8 mouse cellular contexts compared by ENCODE assay signal in genomic region chr5:130267316-130267715, GRCm38 (mm10). TPM values are rescaled to one million over a fixed set of nuclear protein-coding genes. Genes with fewer than 3 reads are reported as not detected.
DNase-seq lines count a peak whose midpoint lies in the region; ATAC-seq and TF ChIP-seq lines count a peak whose summit lies in the region.

No protein-coding gene starts in this region.

- 86% methylated on average over 1 of the region's 1 CpGs for WGBS in embryonic facial prominence, embryonic 11.5 days
- WGBS in midbrain, embryonic 13.5 days: 87% methylated on average over 1 of the region's 1 CpGs

- no peaks in the 10 kb centered on the region for H3K9me3 ChIP-seq in embryonic facial prominence, embryonic 11.5 days (replicated peaks; ENCODE audit: control insufficient read depth, low read length)
- no peaks in the 10 kb centered on the region for H3K9me3 ChIP-seq in midbrain, embryonic 13.5 days

- peaks cover 1% of the 10 kb centered on the region for H3K36me3 ChIP-seq in testis, adult 2 months (ENCODE audit: control insufficient read depth, insufficient read depth, low read length)
- peaks cover 11% of the 10 kb centered on the region for H3K36me3 ChIP-seq in embryonic facial prominence, embryonic 11.5 days (replicated peaks; ENCODE audit: control insufficient read depth, insufficient read depth, low read depth, low read length)
- peaks cover 81% of the 10 kb centered on the region for H3K36me3 ChIP-seq in midbrain, embryonic 13.5 days

- no peak overlapping the region for H3K9ac ChIP-seq in embryonic facial prominence, embryonic 11.5 days (replicated peaks; ENCODE audit: low read length)
- no peak overlapping the region for H3K9ac ChIP-seq in midbrain, embryonic 13.5 days (replicated peaks)

- H3K4me3 ChIP-seq in gastrocnemius, adult 2 months: no peak overlapping the region
- no peak overlapping the region for H3K4me3 ChIP-seq in testis, adult 2 months (ENCODE audit: control insufficient read depth, low read depth, low read length)
- no peak overlapping the region for H3K4me3 ChIP-seq in embryonic facial prominence, embryonic 11.5 days (ENCODE audit: low read depth, low read length)
- no peak overlapping the region for H3K4me3 ChIP-seq in midbrain, embryonic 13.5 days (replicated peaks)

- no peak overlapping the region for H3K27ac ChIP-seq in gastrocnemius, adult 2 months
- no peak overlapping the region for H3K27ac ChIP-seq in testis, adult 2 months (ENCODE audit: control insufficient read depth, insufficient read depth, low read depth, low read length)
- H3K27ac ChIP-seq in embryonic facial prominence, embryonic 11.5 days (replicated peaks; ENCODE audit: low read depth, low read length): no peak overlapping the region
- no peak overlapping the region for H3K27ac ChIP-seq in midbrain, embryonic 13.5 days

- no peak for TF ChIP-seq POLR2A in testis, adult 2 months (IDR thresholded peaks at IDR 0.05; ENCODE audit: control insufficient read depth, low read depth, low read length)

- intact Hi-C loops in gastrocnemius, adult 2 months (cut with DNase I): no loop called here

- ATAC-seq in embryonic facial prominence, embryonic 11.5 days (replicated peaks; ENCODE audit: insufficient number of reproducible peaks, low FRiP score, low TSS enrichment, low read depth): no peak
- ATAC-seq in midbrain, embryonic 13.5 days: no peak

- H3K4me2 ChIP-seq in embryonic facial prominence, embryonic 11.5 days (ENCODE audit: low read depth, low read length): no peak overlapping the region
- H3K4me2 ChIP-seq in midbrain, embryonic 13.5 days (replicated peaks): no peak overlapping the region

- peak; percentile 52 for DNase-seq in gastrocnemius, adult 2 months
- DNase-seq in gastrocnemius, adult 18-20 months (ENCODE audit: low spot score): no peak
- no peak for DNase-seq in testis, postnatal 10 days (ENCODE audit: low spot score)
- peak; percentile 41 for DNase-seq in embryonic facial prominence, embryonic 11.5 days (ENCODE audit: low spot score)
- peak; percentile 30 for DNase-seq in retina, postnatal 1 day
- no peak for DNase-seq in frontal cortex, postnatal 36 days (ENCODE audit: low spot score in 2 of 2)

- TF ChIP-seq CTCF in gastrocnemius, adult 2 months (IDR thresholded peaks at IDR 0.05): peak; percentile 72
- peak; percentile 34; the same call in 1 of the 2 replicates for TF ChIP-seq CTCF in testis, adult 2 months (IDR thresholded peaks at IDR 0.05; ENCODE audit: control insufficient read depth, insufficient read depth, insufficient replicate concordance, low read depth, low read length)

- no peaks in the 10 kb centered on the region for H3K27me3 ChIP-seq in testis, adult 2 months (ENCODE audit: control insufficient read depth, insufficient read depth, low read length)
- no peaks in the 10 kb centered on the region for H3K27me3 ChIP-seq in embryonic facial prominence, embryonic 11.5 days (ENCODE audit: control insufficient read depth, insufficient read depth, low read length)
- H3K27me3 ChIP-seq in midbrain, embryonic 13.5 days: no peaks in the 10 kb centered on the region

- H3K4me1 ChIP-seq in testis, adult 2 months (ENCODE audit: control insufficient read depth, insufficient read depth, low read length): no peaks in the 10 kb centered on the region
- H3K4me1 ChIP-seq in embryonic facial prominence, embryonic 11.5 days (ENCODE audit: control insufficient read depth, insufficient read depth, low read length): no peaks in the 10 kb centered on the region
- no peaks in the 10 kb centered on the region for H3K4me1 ChIP-seq in midbrain, embryonic 13.5 days (replicated peaks)

RNA-seq across cellular contexts. Expression of gene Tyw1, which starts 11.9 kb away (rescaled TPM):
- 1 to 10 TPM; 9.5 TPM for total RNA-seq in gastrocnemius, adult 2 months (2021)
- total RNA-seq in gastrocnemius, adult 18-20 months (2021): 10 to 100 TPM in 1 of 2 experiments, 1 to 10 TPM in 1; 10.0 to 11.1 TPM
- polyA plus RNA-seq in testis, adult 2 months (2012; rRNA removed): 8.0 TPM in 2 replicates
- polyA plus RNA-seq in embryonic facial prominence, embryonic 11.5 days (2014; fragmentation: Nextera tagmentation; extraction: Ambion mirVana): 27.8 and 30.1 TPM in 2 replicates
- polyA plus RNA-seq in midbrain, embryonic 13.5 days (2015; fragmentation: Nextera tagmentation; extraction: Ambion mirVana): 24.8 and 25.4 TPM in 2 replicates

RNA-seq across cellular contexts. Expression of gene Sbds, which starts 12.0 kb away (rescaled TPM):
- 10 to 100 TPM; 27.5 to 34.5 TPM for total RNA-seq in gastrocnemius, adult 2 months (2021)
- total RNA-seq in gastrocnemius, adult 18-20 months (2021): 10 to 100 TPM; 30.3 to 37.7 TPM
- 46.1 and 52.2 TPM in 2 replicates for polyA plus RNA-seq in testis, adult 2 months (2012; rRNA removed)
- 65.1 and 68.2 TPM in 2 replicates for polyA plus RNA-seq in embryonic facial prominence, embryonic 11.5 days (2014; fragmentation: Nextera tagmentation; extraction: Ambion mirVana)
- 61.2 and 63.6 TPM in 2 replicates for polyA plus RNA-seq in midbrain, embryonic 13.5 days (2015; fragmentation: Nextera tagmentation; extraction: Ambion mirVana)

RNA-seq across cellular contexts. Expression of gene Tmem248, which starts 50.4 kb away (rescaled TPM):
- total RNA-seq in gastrocnemius, adult 2 months (2021): 10 to 100 TPM; 42.9 to 46.7 TPM
- total RNA-seq in gastrocnemius, adult 18-20 months (2021): 10 to 100 TPM; 43.4 to 44.3 TPM
- 76.0 and 82.3 TPM in 2 replicates for polyA plus RNA-seq in testis, adult 2 months (2012; rRNA removed)
- polyA plus RNA-seq in embryonic facial prominence, embryonic 11.5 days (2014; fragmentation: Nextera tagmentation; extraction: Ambion mirVana): 34.5 and 37.1 TPM in 2 replicates
- 22.7 and 24.0 TPM in 2 replicates for polyA plus RNA-seq in midbrain, embryonic 13.5 days (2015; fragmentation: Nextera tagmentation; extraction: Ambion mirVana)

Comparison
In these comparisons a context has a peak if more than half of its experiments do, and no peak if none do; other contexts are left out.
1. DNase-seq: peak in gastrocnemius, adult 2 months (single experiment), embryonic facial prominence, embryonic 11.5 days (single experiment) and retina, postnatal 1 day (single experiment); none in gastrocnemius, adult 18-20 months (single experiment), testis, postnatal 10 days (single experiment) and frontal cortex, postnatal 36 days (0 of 2).